ENCODE assay signal across 8 mouse cellular contexts in the genomic region with DNA sequence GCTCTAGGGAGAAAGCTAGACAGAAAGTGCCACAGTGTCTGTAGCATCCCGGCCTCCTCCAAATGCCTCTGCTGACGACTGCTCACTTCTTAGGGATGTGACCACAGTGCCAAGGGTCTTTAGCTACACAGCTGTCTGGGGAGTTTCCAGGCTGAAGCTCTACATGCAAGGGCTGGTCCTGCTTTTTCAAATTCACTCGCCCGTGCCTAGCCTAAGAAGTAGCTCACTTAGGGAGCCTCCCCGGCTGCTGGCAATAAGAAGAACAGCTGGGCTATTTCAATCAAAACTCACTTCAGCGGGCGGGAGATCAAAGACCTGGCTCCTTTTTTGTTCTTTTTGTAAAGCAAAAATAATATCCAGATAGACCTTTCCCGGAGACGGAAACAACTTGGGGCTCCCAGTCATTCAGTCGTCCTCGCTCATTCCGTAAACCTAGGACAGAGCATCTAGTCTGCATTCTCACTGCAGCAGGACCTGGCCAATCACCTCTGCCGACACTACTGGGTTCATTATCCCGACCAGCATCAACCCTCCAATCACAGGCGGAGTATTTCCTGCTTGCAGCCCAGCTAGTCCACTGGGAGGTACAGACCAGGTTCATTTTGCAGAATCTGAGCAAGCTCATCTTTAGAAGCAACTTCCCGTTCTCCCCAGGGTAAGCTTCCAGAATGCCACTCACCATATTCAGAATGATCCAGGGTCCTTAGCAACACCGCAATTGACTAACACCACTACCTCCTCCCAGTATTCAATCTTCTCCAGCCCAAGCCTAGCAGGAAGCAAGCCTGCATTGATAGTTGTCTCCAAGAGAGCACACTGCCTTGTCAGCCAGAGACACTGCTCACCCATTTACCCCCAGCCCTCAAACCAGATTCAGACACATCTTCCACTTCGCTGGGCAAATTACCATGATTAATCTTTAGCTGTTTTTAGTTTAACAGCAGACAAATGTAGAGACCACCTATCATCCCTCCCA. TPM values are rescaled to one million over a fixed set of nuclear protein-coding genes. Genes with fewer than 3 reads are reported as not detected.
DNase-seq lines count a peak whose midpoint lies in the region; ATAC-seq and TF ChIP-seq lines count a peak whose summit lies in the region.

No protein-coding gene starts in this region.

- H3K36me3 ChIP-seq in embryonic facial prominence, embryonic 11.5 days (replicated peaks; ENCODE audit: control insufficient read depth, insufficient read depth, low read depth, low read length), result no peaks in the 10 kb centered on the region
- no peaks in the 10 kb centered on the region for H3K36me3 ChIP-seq in intestine, postnatal 0 days (ENCODE audit: control insufficient read depth, insufficient read depth)
- H3K36me3 ChIP-seq in midbrain, embryonic 15.5 days (replicated peaks), result no peaks in the 10 kb centered on the region

- peak; percentile 95 for ATAC-seq in embryonic facial prominence, embryonic 11.5 days (replicated peaks; ENCODE audit: insufficient number of reproducible peaks, low FRiP score, low TSS enrichment, low read depth)
- peak; percentile 32; the same call in 1 of the 2 replicates for ATAC-seq in intestine, postnatal 0 days
- ATAC-seq in midbrain, embryonic 15.5 days (replicated peaks), result peak; percentile 96
- no peak for ATAC-seq in monocyte, adult 5-6 weeks (replicated peaks; ENCODE audit: insufficient number of reproducible peaks, low FRiP score, low TSS enrichment, poor library complexity, severe bottlenecking)

- peak overlapping the region; percentile 64 for H3K4me2 ChIP-seq in embryonic facial prominence, embryonic 11.5 days (ENCODE audit: low read depth, low read length)
- peak overlapping the region; percentile 58 for H3K4me2 ChIP-seq in intestine, postnatal 0 days (replicated peaks; ENCODE audit: low read depth)
- H3K4me2 ChIP-seq in midbrain, embryonic 15.5 days, result peak overlapping the region; percentile 81

- H3K4me3 ChIP-seq in embryonic facial prominence, embryonic 11.5 days (ENCODE audit: low read depth, low read length), result peak overlapping the region; percentile 32
- H3K4me3 ChIP-seq in intestine, postnatal 0 days (ENCODE audit: low read depth, low read length), result peak overlapping the region; percentile 31
- peak overlapping the region; percentile 55 for H3K4me3 ChIP-seq in midbrain, embryonic 15.5 days

- H3K9me3 ChIP-seq in embryonic facial prominence, embryonic 11.5 days (replicated peaks; ENCODE audit: control insufficient read depth, low read length), result no peaks in the 10 kb centered on the region
- no peaks in the 10 kb centered on the region for H3K9me3 ChIP-seq in intestine, postnatal 0 days (ENCODE audit: control insufficient read depth)
- H3K9me3 ChIP-seq in midbrain, embryonic 15.5 days, result no peaks in the 10 kb centered on the region

- TF ChIP-seq POLR2A in brain, embryonic 14.5 days (IDR thresholded peaks at IDR 0.05; ENCODE audit: borderline replicate concordance, extremely low read depth, insufficient read depth, insufficient read length, poor library complexity, severe bottlenecking), result peak; percentile 12; the same call in 1 of the 2 replicates

- DNase-seq in brain, embryonic 14.5 days (ENCODE audit: low read depth), result peak; percentile 98
- DNase-seq in embryonic facial prominence, embryonic 11.5 days (ENCODE audit: low spot score), result peak; percentile 97
- peak; percentile 99 for DNase-seq in heart, adult 11 months
- peak; percentile 87 to 97 for DNase-seq in left cerebral cortex, postnatal 25 days (ENCODE audit: low spot score in 2 of 2)
- peak; percentile 96 for DNase-seq in telencephalon, adult 2 months (ENCODE audit: low read depth, low spot score)

- intact Hi-C loops in left cerebral cortex, postnatal 25 days (cut with DNase I), result loop anchor here (2.0 kb wide), 2 partner anchors 20 to 56 kb away; a partner anchor contains a TSS

- H3K27ac ChIP-seq in embryonic facial prominence, embryonic 11.5 days (replicated peaks; ENCODE audit: low read depth, low read length), result peak overlapping the region; percentile 60; the same call in 1 of the 2 replicates
- peak overlapping the region; percentile 70; the same call in 1 of the 2 replicates for H3K27ac ChIP-seq in intestine, postnatal 0 days (ENCODE audit: low read depth, low read length)
- H3K27ac ChIP-seq in midbrain, embryonic 15.5 days, result peak overlapping the region; percentile 95

- H3K9ac ChIP-seq in embryonic facial prominence, embryonic 11.5 days (replicated peaks; ENCODE audit: low read length), result peak overlapping the region; percentile 64
- peak overlapping the region; percentile 32 for H3K9ac ChIP-seq in intestine, postnatal 0 days (ENCODE audit: low read depth, low read length)
- peak overlapping the region; percentile 67 for H3K9ac ChIP-seq in midbrain, embryonic 15.5 days

- no peak for TF ChIP-seq CTCF in brain, embryonic 14.5 days (IDR thresholded peaks at IDR 0.05; ENCODE audit: borderline replicate concordance, extremely low read depth, insufficient read depth, insufficient read length)
- no peak for TF ChIP-seq CTCF in intestine, postnatal 0 days (IDR thresholded peaks at IDR 0.05; ENCODE audit: low read depth)

- WGBS in embryonic facial prominence, embryonic 11.5 days, result 8% methylated on average over 18 of the region's 18 CpGs
- 18% methylated on average over 18 of the region's 18 CpGs for WGBS in intestine, postnatal 0 days
- WGBS in midbrain, embryonic 15.5 days, result 5% methylated on average over 18 of the region's 18 CpGs

- peaks cover 3% of the 10 kb centered on the region; the same call in 1 of the 2 replicates for H3K4me1 ChIP-seq in embryonic facial prominence, embryonic 11.5 days (ENCODE audit: control insufficient read depth, insufficient read depth, low read length)
- H3K4me1 ChIP-seq in intestine, postnatal 0 days (replicated peaks; ENCODE audit: control insufficient read depth, insufficient read depth, low read length), result peaks cover 14% of the 10 kb centered on the region
- H3K4me1 ChIP-seq in midbrain, embryonic 15.5 days, result peaks cover 46% of the 10 kb centered on the region

- no peaks in the 10 kb centered on the region for H3K27me3 ChIP-seq in embryonic facial prominence, embryonic 11.5 days (ENCODE audit: control insufficient read depth, insufficient read depth, low read length)
- H3K27me3 ChIP-seq in intestine, postnatal 0 days (replicated peaks; ENCODE audit: control insufficient read depth, insufficient read depth, low read length), result no peaks in the 10 kb centered on the region
- H3K27me3 ChIP-seq in midbrain, embryonic 15.5 days (replicated peaks), result no peaks in the 10 kb centered on the region

RNA-seq across cellular contexts. Expression of a gene that starts 19.3 kb away (rescaled TPM):
- 4.8 and 5.1 TPM in 2 replicates for polyA plus RNA-seq in brain, embryonic 14.5 days (2012; rRNA removed)
- polyA plus RNA-seq in embryonic facial prominence, embryonic 11.5 days (2014; fragmentation: Nextera tagmentation; extraction: Ambion mirVana), result 5.0 and 6.0 TPM in 2 replicates
- polyA plus RNA-seq in intestine, postnatal 0 days (2015; fragmentation: Nextera tagmentation; extraction: Ambion mirVana), result 2.9 and 3.2 TPM in 2 replicates
- 1 to 10 TPM; 4.2 TPM for total RNA-seq in left cerebral cortex, postnatal 25 days (2021)
- polyA plus RNA-seq in midbrain, embryonic 15.5 days (2015; fragmentation: Nextera tagmentation; extraction: Ambion mirVana), result 5.7 and 5.9 TPM in 2 replicates
- total RNA-seq in monocyte, adult 5-6 weeks (2017), result 4.4 to 6.9 TPM (median 6.5 TPM) in 3 replicates

RNA-seq across cellular contexts. Expression of a gene that starts 20.3 kb away (rescaled TPM):
- 40.2 and 46.1 TPM in 2 replicates for polyA plus RNA-seq in brain, embryonic 14.5 days (2012; rRNA removed)
- polyA plus RNA-seq in embryonic facial prominence, embryonic 11.5 days (2014; fragmentation: Nextera tagmentation; extraction: Ambion mirVana), result 20.6 and 21.7 TPM in 2 replicates
- 45.1 and 52.6 TPM in 2 replicates for polyA plus RNA-seq in intestine, postnatal 0 days (2015; fragmentation: Nextera tagmentation; extraction: Ambion mirVana)
- total RNA-seq in left cerebral cortex, postnatal 25 days (2021), result 10 to 100 TPM; 59.0 to 64.8 TPM
- polyA plus RNA-seq in midbrain, embryonic 15.5 days (2015; fragmentation: Nextera tagmentation; extraction: Ambion mirVana), result 55.3 and 60.1 TPM in 2 replicates
- total RNA-seq in monocyte, adult 5-6 weeks (2017), result 27.4 to 47.7 TPM (median 28.0 TPM) in 3 replicates

RNA-seq across cellular contexts. Expression of a gene that starts 35.3 kb away (rescaled TPM):
- polyA plus RNA-seq in brain, embryonic 14.5 days (2012; rRNA removed), result 48.9 and 51.3 TPM in 2 replicates
- 31.7 and 33.0 TPM in 2 replicates for polyA plus RNA-seq in embryonic facial prominence, embryonic 11.5 days (2014; fragmentation: Nextera tagmentation; extraction: Ambion mirVana)
- polyA plus RNA-seq in intestine, postnatal 0 days (2015; fragmentation: Nextera tagmentation; extraction: Ambion mirVana), result 47.3 and 49.4 TPM in 2 replicates
- total RNA-seq in left cerebral cortex, postnatal 25 days (2021), result 10 to 100 TPM; 44.4 to 50.3 TPM
- polyA plus RNA-seq in midbrain, embryonic 15.5 days (2015; fragmentation: Nextera tagmentation; extraction: Ambion mirVana), result 51.3 and 54.2 TPM in 2 replicates
- total RNA-seq in monocyte, adult 5-6 weeks (2017), result 2.2 to 7.0 TPM (median 3.6 TPM) in 3 replicates

RNA-seq across cellular contexts. Expression of a gene that starts 42.9 kb away (rescaled TPM):
- 0.40 and 0.77 TPM in 2 replicates for polyA plus RNA-seq in brain, embryonic 14.5 days (2012; rRNA removed)
- polyA plus RNA-seq in embryonic facial prominence, embryonic 11.5 days (2014; fragmentation: Nextera tagmentation; extraction: Ambion mirVana), result 0.95 and 1.2 TPM in 2 replicates
- polyA plus RNA-seq in intestine, postnatal 0 days (2015; fragmentation: Nextera tagmentation; extraction: Ambion mirVana), result 4.8 and 5.4 TPM in 2 replicates
- total RNA-seq in left cerebral cortex, postnatal 25 days (2021), result under 1 TPM; 0.76 to 0.85 TPM
- polyA plus RNA-seq in midbrain, embryonic 15.5 days (2015; fragmentation: Nextera tagmentation; extraction: Ambion mirVana), result 0.44 and 0.83 TPM in 2 replicates
- total RNA-seq in monocyte, adult 5-6 weeks (2017), result 1.6 TPM in 1 of 3 replicates, not detected in the others

RNA-seq across cellular contexts. Expression of a gene that starts 49.3 kb away (rescaled TPM):
- 101 and 114 TPM in 2 replicates for polyA plus RNA-seq in brain, embryonic 14.5 days (2012; rRNA removed)
- 41.3 and 41.5 TPM in 2 replicates for polyA plus RNA-seq in embryonic facial prominence, embryonic 11.5 days (2014; fragmentation: Nextera tagmentation; extraction: Ambion mirVana)
- 95.0 and 100 TPM in 2 replicates for polyA plus RNA-seq in intestine, postnatal 0 days (2015; fragmentation: Nextera tagmentation; extraction: Ambion mirVana)
- 100 to 1,000 TPM; 375 to 446 TPM for total RNA-seq in left cerebral cortex, postnatal 25 days (2021)
- polyA plus RNA-seq in midbrain, embryonic 15.5 days (2015; fragmentation: Nextera tagmentation; extraction: Ambion mirVana), result 116 and 117 TPM in 2 replicates
- total RNA-seq in monocyte, adult 5-6 weeks (2017), result 9.7 to 24.0 TPM (median 21.3 TPM) in 3 replicates
